Mouse (Mus musculus): Measurements from ENCODE around the gene Shc1. TPM values are rescaled to one million over a fixed set of nuclear protein-coding genes. Genes with fewer than 3 reads are reported as not detected.

Gene Shc1
- total and polyA plus RNA-seq, 3 experiments = 23.1 to 40.6 (median 32.3) TPM

- dilution Hi-C loops (cut with MboI; ENCODE audit: extremely low pct_ligation_motif_present, extremely low pct_unique_long_range_greater_than_20kb, low sequenced_read_pairs) = no loop called here
- Histone ChIP-seq H3K9ac (ENCODE audit: insufficient read depth, low read depth) (no peak overlapping the region), H3K36me3 (replicated peaks in 1 of 2; ENCODE audit: control insufficient read depth in 1 of 2, insufficient read depth in 1 of 2, low read length in 1 of 2) (peaks cover 49 to 78% of the 10 kb centered on the region in 2 experiments), H3K4me1 (ENCODE audit: control insufficient read depth in 1 of 2, insufficient read depth in 2 of 2) (peaks cover 30 to 91% of the 10 kb centered on the region in 2 experiments), H3K4me3 (replicated peaks in 1 of 3; ENCODE audit: low read depth in 2 of 3, low read length in 2 of 3, poor library complexity in 1 of 3) (no peak overlapping the region), H3K9me3 (replicated peaks; ENCODE audit: low read length) (no peaks in the 10 kb centered on the region), H3K79me2 (replicated peaks; ENCODE audit: control insufficient read depth, extremely low read depth, insufficient read depth, poor library complexity, severe bottlenecking) (peaks cover 37% of the 10 kb centered on the region), H3K27me3 (replicated peaks) (no peaks in the 10 kb centered on the region), H3K27ac (ENCODE audit: insufficient read depth, low read depth) (no peak overlapping the region), H3K4me2 (ENCODE audit: insufficient read depth, low read depth, poor library complexity, severe bottlenecking) (no peak overlapping the region)
- TF ChIP-seq CHD2 (IDR thresholded peaks at IDR 0.05; ENCODE audit: low read length) (no peak), ZKSCAN1 (IDR thresholded peaks at IDR 0.05; ENCODE audit: borderline replicate concordance, low read depth, low read length) (no peak), KAT2A (IDR thresholded peaks at IDR 0.05; ENCODE audit: insufficient replicate concordance, low read length) (no peak)
- in situ Hi-C loops (cut with MboI; ENCODE audit: low pct_ligation_motif_present, low pct_unique_long_range_greater_than_20kb, low sequenced_read_pairs) = no loop called here
- DNase-seq (ENCODE audit: extremely low read depth) = no peak
Measured at GRCm38 (mm10) chr3:89381233-89381632, 37.0 kb upstream of the Shc1 start.

DNA sequence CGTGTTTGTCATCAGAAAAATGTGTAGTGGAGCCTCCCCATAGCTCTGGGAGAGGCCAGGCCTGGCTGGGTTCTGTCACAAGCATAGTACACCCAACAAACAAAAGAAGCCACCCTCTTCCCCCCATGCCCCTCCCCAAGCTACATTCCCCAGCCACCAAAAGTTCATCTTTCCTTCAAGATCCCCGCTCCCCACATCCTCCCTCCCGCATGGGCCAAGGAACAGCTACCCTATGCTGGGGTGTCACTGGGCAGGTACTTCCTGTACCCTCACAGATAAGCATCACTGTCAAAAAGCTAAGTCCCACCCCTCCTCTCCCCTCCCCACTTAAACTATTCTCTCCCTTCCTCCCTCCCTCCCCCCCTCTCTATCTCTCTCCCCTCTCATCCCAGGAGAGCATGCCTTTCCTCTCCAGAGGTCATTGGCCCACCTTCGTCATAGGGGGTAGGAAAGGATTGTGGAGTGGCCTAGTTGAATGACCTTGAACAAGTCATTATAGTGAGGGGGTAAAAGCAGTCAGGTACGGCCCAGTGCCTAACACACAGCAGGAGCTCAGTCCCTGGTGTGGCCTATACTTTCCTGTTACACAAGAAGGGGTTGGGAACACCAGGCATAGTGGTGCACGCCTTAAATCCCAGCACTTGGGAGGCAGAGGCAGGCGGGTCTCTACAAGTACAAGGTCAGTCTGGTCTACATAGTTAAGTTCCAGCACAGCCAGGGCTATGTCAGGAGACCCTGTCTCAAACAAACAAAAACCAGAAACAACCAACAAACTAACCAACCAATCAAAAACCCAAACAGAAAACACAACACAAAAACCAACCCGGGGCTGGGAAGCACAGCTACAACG is 36.0 kb upstream of the Shc1 start:
- peaks cover 40 to 68% of the 10 kb centered on the region in 2 experiments for H3K36me3 ChIP-seq (replicated peaks in 1 of 2; ENCODE audit: control insufficient read depth in 1 of 2, insufficient read depth in 1 of 2, low read length in 1 of 2)
- dilution Hi-C loops (cut with MboI; ENCODE audit: extremely low pct_ligation_motif_present, extremely low pct_unique_long_range_greater_than_20kb, low sequenced_read_pairs) = no loop called here

GRCm38 (mm10) chr3:89382950-89383349 is 35.3 kb upstream of the Shc1 start:
- in situ Hi-C loops (cut with MboI; ENCODE audit: low pct_ligation_motif_present, low pct_unique_long_range_greater_than_20kb, low sequenced_read_pairs) (no loop called here), dilution Hi-C loops (cut with MboI; ENCODE audit: extremely low pct_ligation_motif_present, extremely low pct_unique_long_range_greater_than_20kb, low sequenced_read_pairs) (no loop called here)
- H3K4me3 ChIP-seq (replicated peaks in 1 of 3; ENCODE audit: low read depth in 2 of 3, low read length in 2 of 3, poor library complexity in 1 of 3) = no peak overlapping the region
- H3K9ac ChIP-seq (ENCODE audit: insufficient read depth, low read depth) = no peak overlapping the region
- peaks cover 39 to 61% of the 10 kb centered on the region in 2 experiments for H3K36me3 ChIP-seq (replicated peaks in 1 of 2; ENCODE audit: control insufficient read depth in 1 of 2, insufficient read depth in 1 of 2, low read length in 1 of 2)
- no peaks in the 10 kb centered on the region for H3K27me3 ChIP-seq (replicated peaks)
- DNase-seq (ENCODE audit: extremely low read depth) = no peak
- H3K4me2 ChIP-seq (ENCODE audit: insufficient read depth, low read depth, poor library complexity, severe bottlenecking) = no peak overlapping the region
- no peaks in the 10 kb centered on the region for H3K9me3 ChIP-seq (replicated peaks; ENCODE audit: low read length)
- no peak overlapping the region for H3K27ac ChIP-seq (ENCODE audit: insufficient read depth, low read depth)
- H3K4me1 ChIP-seq (ENCODE audit: control insufficient read depth in 1 of 2, insufficient read depth in 2 of 2) = peaks cover 27 to 97% of the 10 kb centered on the region in 2 experiments
- H3K79me2 ChIP-seq (replicated peaks; ENCODE audit: control insufficient read depth, extremely low read depth, insufficient read depth, poor library complexity, severe bottlenecking) = peaks cover 54% of the 10 kb centered on the region
- TF ChIP-seq RCOR1 (conservative IDR thresholded peaks at IDR 0.05; ENCODE audit: low read depth, low read length) (no peak), USF2 (conservative IDR thresholded peaks at IDR 0.05; ENCODE audit: low read depth, low read length) (no peak), JUN (IDR thresholded peaks at IDR 0.05; ENCODE audit: insufficient read depth, low read depth, low read length) (no peak), CHD1 (IDR thresholded peaks at IDR 0.05; ENCODE audit: low read depth, low read length) (no peak), ZMIZ1 (IDR thresholded peaks at IDR 0.05; ENCODE audit: low read depth, low read length) (no peak), TBP (conservative IDR thresholded peaks at IDR 0.05; ENCODE audit: low read depth, low read length) (no peak), ETS1 (conservative IDR thresholded peaks at IDR 0.05; ENCODE audit: low read depth, low read length) (no peak), BHLHE40 (IDR thresholded peaks at IDR 0.05; ENCODE audit: low read depth, low read length) (no peak), GABPA (IDR thresholded peaks at IDR 0.05; ENCODE audit: insufficient replicate concordance, low read depth, low read length) (no peak), POLR2AphosphoS2 (IDR thresholded peaks at IDR 0.05; ENCODE audit: low read depth, low read length) (no peak), MAZ (IDR thresholded peaks at IDR 0.05; ENCODE audit: low read depth, low read length) (no peak), ZNF384 (IDR thresholded peaks at IDR 0.05; ENCODE audit: low read depth, low read length) (no peak), IRF4 (IDR thresholded peaks at IDR 0.05; ENCODE audit: low read depth, low read length) (no peak), SMC3 (IDR thresholded peaks at IDR 0.05; ENCODE audit: low read depth, low read length) (no peak), PAX5 (IDR thresholded peaks at IDR 0.05; ENCODE audit: low read length) (no peak)

More for the DNA sequence above, 36.0 kb upstream of the Shc1 start:
- Histone ChIP-seq H3K4me1 (ENCODE audit: control insufficient read depth in 1 of 2, insufficient read depth in 2 of 2) (peaks cover 30 to 96% of the 10 kb centered on the region in 2 experiments), H3K9ac (ENCODE audit: insufficient read depth, low read depth) (no peak overlapping the region), H3K27ac (ENCODE audit: insufficient read depth, low read depth) (no peak overlapping the region), H3K9me3 (replicated peaks; ENCODE audit: low read length) (no peaks in the 10 kb centered on the region), H3K27me3 (replicated peaks) (no peaks in the 10 kb centered on the region), H3K79me2 (replicated peaks; ENCODE audit: control insufficient read depth, extremely low read depth, insufficient read depth, poor library complexity, severe bottlenecking) (peaks cover 47% of the 10 kb centered on the region), H3K4me2 (ENCODE audit: insufficient read depth, low read depth, poor library complexity, severe bottlenecking) (no peak overlapping the region), H3K4me3 (replicated peaks in 1 of 3; ENCODE audit: low read depth in 2 of 3, low read length in 2 of 3, poor library complexity in 1 of 3) (no peak overlapping the region)
- no peak for TF ChIP-seq GABPA (IDR thresholded peaks at IDR 0.05; ENCODE audit: insufficient replicate concordance, low read depth, low read length)
- TF ChIP-seq PAX5 (IDR thresholded peaks at IDR 0.05; ENCODE audit: low read length) = no peak
- TF ChIP-seq NELFE (IDR thresholded peaks at IDR 0.05; ENCODE audit: low read depth, low read length) = no peak
- no peak for TF ChIP-seq POLR2A (IDR thresholded peaks at IDR 0.05; ENCODE audit: low read depth, low read length)
- no peak for TF ChIP-seq ZMIZ1 (IDR thresholded peaks at IDR 0.05; ENCODE audit: low read depth, low read length)
- TF ChIP-seq SMC3 (IDR thresholded peaks at IDR 0.05; ENCODE audit: low read depth, low read length) = no peak
- TF ChIP-seq USF1 (IDR thresholded peaks at IDR 0.05; ENCODE audit: low read depth, low read length) = no peak
- TF ChIP-seq ZKSCAN1 (IDR thresholded peaks at IDR 0.05; ENCODE audit: borderline replicate concordance, low read depth, low read length) = no peak
- TF ChIP-seq MYC (IDR thresholded peaks at IDR 0.05; ENCODE audit: low read depth, low read length) = no peak
- no peak for TF ChIP-seq BHLHE40 (IDR thresholded peaks at IDR 0.05; ENCODE audit: low read depth, low read length)
- no peak for TF ChIP-seq ZC3H11A (IDR thresholded peaks at IDR 0.05; ENCODE audit: low read depth, low read length)
- no peak for TF ChIP-seq MAX (IDR thresholded peaks at IDR 0.05; ENCODE audit: low read length)
- no peak for TF ChIP-seq E2F4 (IDR thresholded peaks at IDR 0.05; ENCODE audit: insufficient replicate concordance, low read depth, low read length)
- no peak for TF ChIP-seq TCF12 (IDR thresholded peaks at IDR 0.05; ENCODE audit: low read depth, low read length)
- TF ChIP-seq MAZ (IDR thresholded peaks at IDR 0.05; ENCODE audit: low read depth, low read length) = no peak
- TF ChIP-seq RCOR1 (conservative IDR thresholded peaks at IDR 0.05; ENCODE audit: low read depth, low read length) = no peak
- TF ChIP-seq MAFK (IDR thresholded peaks at IDR 0.05; ENCODE audit: insufficient replicate concordance, low read length) = no peak
- no peak for TF ChIP-seq CHD1 (IDR thresholded peaks at IDR 0.05; ENCODE audit: low read depth, low read length)
- no peak for TF ChIP-seq EP300 (IDR thresholded peaks at IDR 0.05; ENCODE audit: low read length)
- in situ Hi-C loops (cut with MboI; ENCODE audit: low pct_ligation_motif_present, low pct_unique_long_range_greater_than_20kb, low sequenced_read_pairs) = no loop called here
- DNase-seq (ENCODE audit: extremely low read depth) = no peak
